ENCODE assay signal across 29 mouse cellular contexts in the genomic region with DNA sequence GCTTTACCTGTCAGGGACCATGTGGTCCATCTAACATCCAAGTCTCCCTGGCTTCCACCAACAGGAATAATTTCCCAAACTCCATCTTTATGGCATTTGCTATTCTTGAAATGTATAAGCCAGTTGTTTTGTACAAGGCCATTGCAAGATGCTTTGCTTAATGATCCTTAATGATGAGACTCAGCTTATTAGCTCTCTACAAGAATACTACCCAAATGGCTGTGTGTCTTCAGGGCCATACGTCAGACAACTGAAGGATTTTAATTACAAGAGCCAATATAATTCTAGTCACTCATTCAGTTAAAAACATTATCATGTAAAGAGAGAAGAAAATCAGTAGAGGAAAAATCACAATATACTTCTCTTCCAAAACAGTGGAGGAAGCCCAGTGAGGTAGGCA.
"Had no signal": no experiment of that assay in that cellular context is flagged by ENCODE, and none has a peak within 500 bp of the region (broad histone marks: within the 10 kb centered on the region; RNA-seq: fewer than 3 reads in every experiment).

No protein-coding gene starts in this region.

- H3K9me3 ChIP-seq: embryonic facial prominence, embryonic 10.5 days; embryonic facial prominence, embryonic 12.5 days; embryonic facial prominence, embryonic 13.5 days; embryonic facial prominence, embryonic 15.5 days; forebrain, embryonic 10.5 days; forebrain, embryonic 12.5 days; forebrain, embryonic 13.5 days; forebrain, embryonic 15.5 days had no signal

- ATAC-seq: forebrain, embryonic 13.5 days; forebrain, embryonic 14.5 days; forebrain, embryonic 15.5 days; forebrain, embryonic 16.5 days; forebrain, postnatal 0 days had no signal

- H3K36me3 ChIP-seq: embryonic facial prominence, embryonic 10.5 days; embryonic facial prominence, embryonic 12.5 days; embryonic facial prominence, embryonic 13.5 days; embryonic facial prominence, embryonic 15.5 days; forebrain, embryonic 12.5 days; forebrain, embryonic 15.5 days had no signal

- H3K9ac ChIP-seq: embryonic facial prominence, embryonic 12.5 days; embryonic facial prominence, embryonic 13.5 days; embryonic facial prominence, embryonic 15.5 days; forebrain, embryonic 12.5 days; forebrain, embryonic 13.5 days; forebrain, embryonic 15.5 days; forebrain, postnatal 0 days had no signal

- H3K27me3 ChIP-seq: embryonic facial prominence, embryonic 12.5 days; embryonic facial prominence, embryonic 13.5 days; embryonic facial prominence, embryonic 15.5 days; forebrain, embryonic 12.5 days; forebrain, embryonic 13.5 days; forebrain, embryonic 15.5 days had no signal

- H3K27ac ChIP-seq: embryonic facial prominence, embryonic 10.5 days; embryonic facial prominence, embryonic 12.5 days; embryonic facial prominence, embryonic 13.5 days; embryonic facial prominence, embryonic 15.5 days; forebrain, embryonic 10.5 days; forebrain, embryonic 12.5 days; forebrain, embryonic 13.5 days; forebrain, embryonic 15.5 days; gastrocnemius, adult 2 months; heart, adult 2 months had no signal

- H3K4me3 ChIP-seq: embryonic facial prominence, embryonic 10.5 days; embryonic facial prominence, embryonic 12.5 days; embryonic facial prominence, embryonic 13.5 days; embryonic facial prominence, embryonic 15.5 days; erythroblast, embryonic 14.5 days; forebrain, embryonic 10.5 days; forebrain, embryonic 12.5 days; forebrain, embryonic 13.5 days; forebrain, embryonic 15.5 days; gastrocnemius, adult 2 months; heart, adult 2 months had no signal

- DNase-seq: cerebellum, adult 2 months; cerebellum, adult 8-10 months; cerebellum, adult 9-10 months; cerebellum, adult 9-11 months; cerebellum, postnatal 10 days; cerebellum, postnatal 14 days; cerebellum, postnatal 25 days; cerebellum, postnatal 36 days; embryo, embryonic 11 days; forebrain, postnatal 0 days; gastrocnemius, adult 2 months; gastrocnemius, postnatal 10 days; gastrocnemius, postnatal 14 days; gastrocnemius, postnatal 25 days; gastrocnemius, postnatal 36 days; heart, adult 11 months; heart, adult 18-20 months; heart, adult 2 months had no signal

- H3K4me2 ChIP-seq: embryonic facial prominence, embryonic 12.5 days; embryonic facial prominence, embryonic 13.5 days; embryonic facial prominence, embryonic 15.5 days; forebrain, embryonic 12.5 days; forebrain, embryonic 13.5 days; forebrain, embryonic 15.5 days had no signal

- H3K4me1 ChIP-seq: embryonic facial prominence, embryonic 10.5 days; embryonic facial prominence, embryonic 12.5 days; embryonic facial prominence, embryonic 13.5 days; embryonic facial prominence, embryonic 15.5 days; forebrain, embryonic 10.5 days; forebrain, embryonic 12.5 days; forebrain, embryonic 13.5 days; forebrain, embryonic 15.5 days had no signal
